Mouse (Mus musculus): Measurements from ENCODE around the gene Slc43a1.

DNA sequence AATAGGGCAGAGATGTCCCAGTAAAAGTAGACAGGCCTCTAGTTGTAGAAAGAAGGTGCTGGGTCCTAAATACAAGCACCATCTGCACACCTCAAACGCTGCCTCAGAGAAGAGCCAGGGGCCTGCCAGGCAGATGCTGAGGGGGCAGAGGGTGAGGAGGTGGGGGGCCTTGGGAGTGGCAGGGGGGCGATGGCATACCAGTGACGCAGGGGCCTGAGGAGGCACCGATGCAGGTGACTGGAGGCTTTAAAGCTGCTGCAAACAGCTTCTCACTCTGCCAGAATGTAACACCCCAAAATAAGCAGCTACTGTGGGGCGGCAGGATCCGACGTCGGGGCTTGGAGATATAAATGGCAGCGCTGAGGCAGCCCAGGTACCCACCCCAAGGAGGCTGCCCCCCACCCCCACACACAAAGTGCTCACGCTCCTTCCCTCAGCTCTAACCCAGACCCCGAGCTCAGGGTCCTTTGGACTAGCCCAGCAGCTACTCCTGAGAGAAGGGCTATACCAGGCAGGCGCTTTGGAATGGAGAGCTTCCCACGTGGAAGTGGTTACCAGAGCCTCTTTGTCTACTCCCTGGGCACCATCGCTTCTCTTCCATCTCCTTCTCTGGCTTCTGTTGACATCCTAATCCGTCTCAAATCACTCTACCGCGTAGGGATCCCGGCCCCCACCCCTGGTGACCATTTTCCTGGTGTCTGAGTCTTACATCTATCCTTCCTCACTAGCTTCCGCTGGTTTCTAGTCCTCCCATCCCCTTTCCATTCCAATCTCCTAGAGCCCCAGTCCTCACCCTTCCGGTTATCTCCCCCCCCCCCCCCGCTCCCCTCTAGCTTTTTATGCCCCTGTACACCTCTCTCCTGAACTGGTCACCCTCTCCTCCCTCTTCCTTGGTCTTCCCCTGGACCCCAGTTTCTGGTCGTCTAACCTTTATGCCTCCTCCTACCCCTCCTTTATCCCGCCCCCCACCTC lies 46.7 kb downstream of the Slc43a1 start:
- TF ChIP-seq CTCF (IDR thresholded peaks at IDR 0.05; ENCODE audit: low read depth, low read length) (no peak), POLR2A (IDR thresholded peaks at IDR 0.05; ENCODE audit: extremely low read depth, insufficient read depth, low read length) (no peak)
